Mouse (Mus musculus) kidney, embryonic 16.5 days (tissue): ENCODE measurements around the gene Gulp1. TPM values are rescaled to one million over a fixed set of nuclear protein-coding genes. Genes with fewer than 3 reads are reported as not detected.

Experiments
- ATAC-seq: fragments of 200-750 bp; cut with Nextera tagmentation; 2 replicates; pipeline ENCODE4 v1.8.0; 2017; ENCODE audit warnings: moderate TSS enrichment; ENCODE audit not compliant: low FRiP score, low TSS enrichment
- H3K27ac ChIP-seq: fragments of 300-500 bp; sonication (generic); 2 replicates; pipeline ENCODE4 v1.5.1; 2014; ENCODE audit warnings: low read length
- H3K27me3 ChIP-seq: fragments of 300-500 bp; sonication (generic); 2 replicates; pipeline ENCODE4 v1.6.1; 2014; ENCODE audit warnings: low read length, control low read depth, mixed read lengths; ENCODE audit not compliant: insufficient read depth
- H3K36me3 ChIP-seq: fragments of 300-500 bp; sonication (generic); 2 replicates; pipeline ENCODE4 v1.6.1; 2014; ENCODE audit warnings: low read length, control low read depth, mixed read lengths; ENCODE audit not compliant: insufficient read depth
- H3K4me1 ChIP-seq: fragments of 300-500 bp; sonication (generic); 2 replicates; pipeline ENCODE4 v1.6.1; 2014; ENCODE audit warnings: low read length, control low read depth, mixed read lengths; ENCODE audit not compliant: insufficient read depth
- H3K4me2 ChIP-seq: fragments of 300-500 bp; sonication (generic); replicated peaks from 2 replicates; pipeline ENCODE4 v1.6.1; 2014; ENCODE audit warnings: low read depth, low read length
- H3K4me3 ChIP-seq: fragments of 300-500 bp; sonication (generic); 2 replicates; pipeline ENCODE4 v1.5.1; 2014; ENCODE audit warnings: mild to moderate bottlenecking, low read length
- H3K9ac ChIP-seq: fragments of 300-500 bp; sonication (generic); replicated peaks from 2 replicates; pipeline ENCODE4 v1.6.1; 2014; ENCODE audit warnings: low read length
- H3K9me3 ChIP-seq: fragments of 300-500 bp; sonication (generic); 2 replicates; pipeline ENCODE4 v1.6.1; 2016; ENCODE audit warnings: low read length, control low read depth
- WGBS: fragments of 180-500 bp; shearing (Covaris S2); extraction: QIAGEN DNeasy Blood & Tissue Kit; methylation state at CpG from one replicate; pipeline ENCODE4 v1.1.7; 2014; 5-methylcytosine and 5-hydroxymethylcytosine counted together
- polyA plus RNA-seq: library from polyadenylated mRNA; unstranded; fragments of >200 nt; fragmentation: Nextera tagmentation; extraction: Ambion mirVana; gene quantifications from 2 replicates; pipeline ENCODE4 v1.2.1, GENCODE M21; 2015

Gulp1 gene
- polyA plus RNA-seq, 1 experiment from 2014 or later = 23.8 TPM

DNA sequence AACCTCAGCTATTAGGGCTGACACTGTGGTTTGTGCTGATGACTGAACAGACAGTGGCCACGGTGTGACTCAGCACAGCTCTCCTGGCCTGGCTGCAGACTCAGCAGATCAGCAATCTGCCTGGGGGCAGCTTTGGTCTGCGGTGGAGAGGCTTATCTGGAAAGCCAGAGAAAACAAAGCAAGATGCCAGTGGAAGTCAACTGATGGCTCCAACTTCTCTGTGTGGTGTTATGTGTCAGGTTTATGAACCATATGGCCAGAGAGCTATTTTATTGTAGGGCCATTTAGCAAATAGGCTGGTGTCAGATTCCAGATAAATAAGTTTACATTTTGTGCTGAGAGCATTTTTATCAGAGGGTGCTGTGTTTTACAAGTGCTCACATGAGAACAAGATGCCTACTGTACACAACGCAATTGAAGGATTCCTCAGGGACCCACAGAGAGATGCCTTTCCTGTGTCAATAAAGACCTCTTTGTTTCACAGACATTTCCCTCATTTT, 33.6 kb downstream of the Gulp1 start:
- Histone ChIP-seq H3K36me3 (no peaks in the 10 kb centered on the region), H3K9ac (no peak overlapping the region), H3K4me1 (peaks cover 12% of the 10 kb centered on the region), H3K27ac (0 out of 2 replicates have a peak overlapping the region, but pooled peaks have one; percentile 24), H3K4me3 (no peak overlapping the region), H3K4me2 (no peak overlapping the region), H3K27me3 (no peaks in the 10 kb centered on the region), H3K9me3 (no peaks in the 10 kb centered on the region)
- peak; percentile 87 for ATAC-seq
- WGBS = 7% methylated on average over 3 of the region's 3 CpGs

DNA sequence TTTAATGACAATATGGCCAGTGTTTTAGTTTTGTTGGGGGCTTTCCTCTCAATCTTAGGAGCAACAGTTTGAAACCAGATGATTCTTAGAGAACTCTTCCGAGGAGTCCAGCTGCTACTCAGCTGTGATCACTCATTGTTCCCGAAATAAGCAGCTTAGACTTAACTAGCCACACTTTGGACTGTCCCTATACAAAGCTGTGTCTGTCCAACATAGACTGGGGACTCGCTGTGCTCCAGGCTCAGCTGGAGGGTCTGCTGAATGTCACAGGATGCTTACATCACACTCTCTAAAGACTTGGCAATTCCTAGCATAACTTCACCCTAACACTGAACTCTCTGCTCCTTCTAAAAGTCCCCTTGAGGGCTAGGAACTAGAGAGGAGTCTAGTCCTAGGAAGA, 40.4 kb downstream of the Gulp1 start:
- Histone ChIP-seq H3K9ac (no peak overlapping the region), H3K27me3 (no peaks in the 10 kb centered on the region), H3K27ac (no peak overlapping the region), H3K36me3 (no peaks in the 10 kb centered on the region), H3K9me3 (no peaks in the 10 kb centered on the region), H3K4me1 (no peaks in the 10 kb centered on the region), H3K4me3 (no peak overlapping the region), H3K4me2 (no peak overlapping the region)
- WGBS = 53% methylated on average over 3 of the region's 3 CpGs
- peak; percentile 76; the same call in 1 of the 2 replicates for ATAC-seq

DNA sequence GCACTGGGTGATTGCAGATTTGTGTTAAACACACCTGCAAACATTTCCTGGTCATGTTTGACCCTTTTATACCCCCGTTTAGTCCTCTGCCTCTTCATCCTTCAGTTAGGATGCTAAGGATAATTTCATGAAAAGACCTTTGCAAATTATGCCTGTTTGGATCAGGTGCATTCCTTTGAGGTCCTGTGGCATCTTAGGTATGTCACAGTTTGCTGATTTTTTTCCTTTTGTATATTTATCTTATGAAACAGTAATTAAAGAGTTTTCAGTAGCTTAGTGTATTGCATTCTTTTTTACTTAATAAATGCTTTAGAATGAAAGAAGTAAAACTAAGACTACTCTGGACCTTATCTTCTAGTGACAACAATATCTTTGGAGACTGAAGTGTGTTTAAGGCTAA, 41.8 kb downstream of the Gulp1 start:
- Histone ChIP-seq H3K4me2 (no peak overlapping the region), H3K9ac (no peak overlapping the region), H3K27me3 (no peaks in the 10 kb centered on the region), H3K4me1 (no peaks in the 10 kb centered on the region), H3K9me3 (no peaks in the 10 kb centered on the region), H3K36me3 (no peaks in the 10 kb centered on the region), H3K27ac (no peak overlapping the region), H3K4me3 (no peak overlapping the region)
- WGBS = 95% methylated on average over 1 of the region's 1 CpGs
- no peak for ATAC-seq

DNA sequence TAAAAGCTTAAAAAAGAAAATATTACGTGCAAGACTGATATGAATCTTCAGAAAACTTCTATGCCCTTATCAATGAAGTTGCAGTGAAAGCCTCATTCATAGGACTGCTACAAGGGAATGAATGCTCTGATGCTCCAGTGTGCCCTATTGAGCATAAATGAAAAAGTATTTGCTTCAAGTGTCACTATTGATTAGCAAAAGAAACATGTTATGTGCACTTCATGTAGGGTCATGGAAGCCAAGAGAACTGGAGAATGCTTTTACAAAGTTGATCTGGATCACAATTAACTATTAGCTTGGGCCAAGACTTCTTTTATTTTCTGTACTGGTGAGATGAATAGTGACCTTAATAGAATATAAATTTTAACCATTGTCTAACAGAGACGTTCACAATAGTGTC, 47.0 kb downstream of the Gulp1 start:
- no peak overlapping the region for H3K27ac ChIP-seq
- H3K4me2 ChIP-seq = no peak overlapping the region
- no peaks in the 10 kb centered on the region for H3K36me3 ChIP-seq
- WGBS = 83% methylated on average over 2 of the region's 2 CpGs
- no peak overlapping the region for H3K4me3 ChIP-seq
- H3K9ac ChIP-seq = no peak overlapping the region
- H3K27me3 ChIP-seq = no peaks in the 10 kb centered on the region
- H3K9me3 ChIP-seq = no peaks in the 10 kb centered on the region
- no peaks in the 10 kb centered on the region for H3K4me1 ChIP-seq
- ATAC-seq = no peak

DNA sequence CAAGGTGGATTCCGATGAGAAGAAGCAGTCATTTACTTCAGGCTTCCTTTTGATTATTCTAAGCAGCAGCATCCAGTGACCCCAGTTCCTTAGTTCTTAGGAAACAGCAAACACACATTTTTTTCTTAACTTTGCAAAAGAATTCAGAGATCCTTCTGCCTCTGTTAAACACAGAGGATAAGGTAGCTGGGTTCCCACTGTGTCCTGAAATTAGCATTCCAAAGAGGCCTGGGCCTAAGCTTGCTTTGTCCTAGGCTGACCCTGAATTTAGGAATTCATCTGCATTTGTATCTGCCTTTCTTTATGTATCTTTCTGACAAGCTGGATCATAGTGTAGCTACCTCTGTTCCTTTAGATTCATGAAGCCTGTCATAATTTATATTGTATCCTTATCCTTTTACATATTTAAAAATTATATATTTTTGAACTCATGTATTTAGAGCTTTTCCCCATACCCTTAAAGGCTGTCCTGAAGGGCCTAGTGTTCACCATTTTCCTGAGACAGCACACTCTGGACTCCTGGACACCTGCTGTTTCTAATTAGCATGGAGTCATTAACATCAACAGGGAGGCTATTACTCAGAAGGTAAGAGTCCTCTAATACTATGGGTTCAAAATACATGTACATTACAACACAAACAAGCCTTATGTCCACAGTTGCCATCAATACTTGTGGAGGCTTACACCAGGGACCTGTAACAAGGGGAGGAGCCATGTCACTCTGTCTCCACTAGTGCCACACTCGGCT, 62.2 kb downstream of the Gulp1 start:
- H3K9ac ChIP-seq = no peak overlapping the region
- H3K27ac ChIP-seq = no peak overlapping the region
- no peak overlapping the region for H3K4me3 ChIP-seq
- 49% methylated on average over 2 of the region's 2 CpGs for WGBS
- no peaks in the 10 kb centered on the region for H3K27me3 ChIP-seq
- H3K9me3 ChIP-seq = no peaks in the 10 kb centered on the region
- ATAC-seq = no peak
- no peaks in the 10 kb centered on the region for H3K36me3 ChIP-seq
- H3K4me2 ChIP-seq = no peak overlapping the region
- no peaks in the 10 kb centered on the region for H3K4me1 ChIP-seq

DNA sequence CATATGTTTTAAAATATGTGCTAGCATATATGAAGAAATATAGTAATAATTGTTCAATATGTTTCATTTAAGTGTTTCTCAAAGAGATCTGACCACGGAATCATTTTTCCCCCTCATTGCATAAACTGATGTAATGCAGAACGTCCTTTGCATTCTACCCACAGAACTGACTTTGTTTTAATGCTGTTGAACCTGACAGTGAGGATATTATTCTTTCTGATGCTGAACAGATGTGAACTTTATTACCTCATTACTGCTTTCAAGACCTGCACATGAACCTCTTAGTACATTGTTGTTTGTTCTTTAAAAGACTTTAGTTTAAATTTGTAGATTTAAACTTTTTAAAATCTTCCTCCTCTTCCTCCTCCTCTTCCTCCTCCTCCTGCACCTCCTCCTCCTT, 67.4 kb downstream of the Gulp1 start:
- H3K27me3 ChIP-seq = no peaks in the 10 kb centered on the region
- H3K9me3 ChIP-seq = no peaks in the 10 kb centered on the region
- no peak overlapping the region for H3K9ac ChIP-seq
- no peak overlapping the region for H3K27ac ChIP-seq
- WGBS = 26% methylated on average over 2 of the region's 2 CpGs
- H3K36me3 ChIP-seq = no peaks in the 10 kb centered on the region
- H3K4me3 ChIP-seq = no peak overlapping the region
- no peak overlapping the region for H3K4me2 ChIP-seq
- no peak for ATAC-seq
- H3K4me1 ChIP-seq = no peaks in the 10 kb centered on the region

DNA sequence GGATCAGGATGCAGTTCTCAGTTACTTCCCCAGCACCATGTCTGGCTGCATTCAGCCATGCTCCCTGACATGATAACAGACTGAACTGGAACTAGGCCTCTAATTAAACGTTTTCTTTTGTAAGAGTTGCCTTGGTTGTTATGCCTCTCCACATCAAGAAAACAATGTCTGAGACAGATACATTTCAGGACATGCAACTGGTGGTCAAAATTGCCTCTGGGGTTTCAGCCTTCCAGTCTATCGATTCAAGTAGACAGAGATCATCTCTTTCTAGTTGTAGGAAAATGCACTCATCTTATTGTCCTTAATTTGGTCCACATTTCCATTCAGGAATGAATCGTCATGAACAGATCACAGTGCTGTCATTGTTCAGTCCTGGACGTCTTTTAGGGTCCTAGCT, 83.2 kb downstream of the Gulp1 start:
- Histone ChIP-seq H3K4me3 (no peak overlapping the region), H3K9ac (no peak overlapping the region), H3K4me1 (no peaks in the 10 kb centered on the region), H3K27ac (no peak overlapping the region), H3K4me2 (no peak overlapping the region), H3K9me3 (no peaks in the 10 kb centered on the region), H3K36me3 (no peaks in the 10 kb centered on the region), H3K27me3 (no peaks in the 10 kb centered on the region)
- no peak for ATAC-seq
- WGBS = 54% methylated on average over 4 of the region's 4 CpGs

DNA sequence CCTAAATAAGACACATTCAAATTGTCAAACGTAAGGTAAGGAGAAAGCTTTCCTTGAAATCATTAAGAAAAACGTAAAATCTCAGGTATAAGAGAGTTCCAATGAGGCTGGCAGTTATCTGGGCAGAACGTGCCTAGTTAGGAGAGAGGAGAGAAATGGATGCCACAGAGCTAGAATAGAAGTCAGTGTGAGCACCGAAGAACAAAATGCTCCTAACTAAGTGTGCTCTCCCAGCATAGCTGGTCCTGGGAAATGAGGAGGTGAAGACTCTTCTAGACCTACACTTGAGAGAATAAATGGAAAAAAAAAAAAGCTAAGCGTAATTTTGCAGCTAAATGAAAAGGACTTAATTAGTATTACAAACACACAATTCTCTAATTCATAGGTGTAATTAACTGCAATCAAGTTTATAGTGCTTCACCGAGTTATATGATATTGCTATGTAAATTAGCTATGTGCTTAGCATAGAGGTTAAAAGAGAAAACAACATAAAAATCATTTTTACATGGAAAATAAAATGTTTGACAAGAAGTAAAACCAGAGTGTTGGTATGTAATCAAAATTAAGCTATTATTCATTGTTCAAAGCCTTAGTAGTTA, 94.5 kb downstream of the Gulp1 start:
- H3K4me1 ChIP-seq = no peaks in the 10 kb centered on the region
- H3K9ac ChIP-seq = no peak overlapping the region
- H3K27me3 ChIP-seq = no peaks in the 10 kb centered on the region
- H3K27ac ChIP-seq = no peak overlapping the region
- ATAC-seq = no peak
- no peaks in the 10 kb centered on the region for H3K9me3 ChIP-seq
- H3K36me3 ChIP-seq = no peaks in the 10 kb centered on the region
- 84% methylated on average over 6 of the region's 6 CpGs for WGBS
- no peak overlapping the region for H3K4me2 ChIP-seq
- no peak overlapping the region for H3K4me3 ChIP-seq

DNA sequence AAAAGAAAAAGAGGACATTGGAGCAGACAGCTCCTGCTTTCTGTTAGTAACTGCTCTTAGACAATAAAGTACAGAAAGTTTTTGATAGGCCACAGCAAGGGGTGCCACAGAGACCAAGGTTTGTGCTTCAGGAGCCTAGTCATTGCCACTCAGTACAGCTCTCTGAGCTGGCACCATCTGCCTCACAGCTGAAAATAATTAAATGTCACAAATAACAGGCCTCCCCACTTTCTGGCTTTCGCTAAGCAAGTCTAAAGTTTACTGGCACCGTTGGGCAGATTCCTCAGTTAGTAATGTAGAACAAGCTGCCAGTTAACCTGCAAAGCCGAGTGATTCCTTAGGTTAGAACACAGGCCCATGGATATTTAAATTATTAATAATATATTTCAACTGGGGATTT, 127.7 kb downstream of the Gulp1 start:
- H3K4me3 ChIP-seq = no peak overlapping the region
- no peak overlapping the region for H3K27ac ChIP-seq
- H3K9ac ChIP-seq = no peak overlapping the region
- no peaks in the 10 kb centered on the region for H3K27me3 ChIP-seq
- 60% methylated on average over 3 of the region's 3 CpGs for WGBS
- no peaks in the 10 kb centered on the region for H3K4me1 ChIP-seq
- H3K4me2 ChIP-seq = no peak overlapping the region
- no peaks in the 10 kb centered on the region for H3K9me3 ChIP-seq
- ATAC-seq = no peak
- no peaks in the 10 kb centered on the region for H3K36me3 ChIP-seq

DNA sequence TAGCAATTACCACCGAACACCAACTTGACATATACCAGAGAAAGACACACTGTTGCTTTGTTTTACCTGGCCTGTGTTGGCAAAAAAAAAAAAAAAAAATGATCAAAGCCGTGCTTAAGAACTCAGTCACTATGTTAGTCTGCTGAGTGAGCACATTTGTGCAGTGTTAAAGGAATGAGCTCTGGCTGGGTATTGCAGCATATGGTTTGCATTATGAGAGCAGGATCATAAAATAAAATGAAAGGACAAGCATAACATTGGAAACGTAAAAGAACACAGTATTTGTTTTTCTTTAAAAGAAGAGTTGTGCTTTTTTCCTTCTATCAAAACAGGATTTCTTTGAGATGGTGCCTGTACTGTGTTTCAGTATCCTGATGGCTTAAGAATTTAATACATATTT, 128.1 kb downstream of the Gulp1 start:
- no peak overlapping the region for H3K27ac ChIP-seq

More for the DNA sequence above, 128.1 kb downstream of the Gulp1 start:
- ATAC-seq = peak; percentile 63; the same call in 1 of the 2 replicates
- no peak overlapping the region for H3K4me2 ChIP-seq
- H3K4me1 ChIP-seq = no peaks in the 10 kb centered on the region
- no peak overlapping the region for H3K4me3 ChIP-seq
- WGBS = 36% methylated on average over 3 of the region's 3 CpGs
- H3K9me3 ChIP-seq = no peaks in the 10 kb centered on the region
- H3K27me3 ChIP-seq = no peaks in the 10 kb centered on the region
- no peaks in the 10 kb centered on the region for H3K36me3 ChIP-seq
- H3K9ac ChIP-seq = no peak overlapping the region
